Mouse (Mus musculus): ENCODE results near the gene Igfbp3. TPM values are rescaled to one million over a fixed set of nuclear protein-coding genes. Genes with fewer than 3 reads are reported as not detected.

Igfbp3 gene
- 26.2 and 78.9 TPM in 2 replicates for polyA plus RNA-seq (2012; rRNA removed)

GRCm38 (mm10) chr11:7213501-7214341 lies at the start of gene Igfbp3:
Gene Igfbp3 (minus strand): TSS chr11:7213923.

GRCm38 (mm10) chr11:7197491-7197941 lies 16.2 kb downstream of the Igfbp3 start, which contains the start of gene Igfbp1:
Gene Igfbp1 (plus strand): TSS chr11:7197782.

GRCm38 (mm10) chr11:7188469-7188868 lies 25.3 kb downstream of the Igfbp3 start, which contains the start of gene Gm11985:
Gene Gm11985 (minus strand): TSS chr11:7188569.

Other genes with a start within 250 kb of the Igfbp3 start
- 13.9 and 14.7 TPM in 2 replicates for gene Adcy1, start 150.4 kb downstream of the Igfbp3 start, polyA plus RNA-seq (2012; rRNA removed)
- not detected in 2 replicates for gene Gm11985, start 25.4 kb downstream of the Igfbp3 start, polyA plus RNA-seq (2012; rRNA removed)
- gene Igfbp1, start 16.1 kb downstream of the Igfbp3 start, polyA plus RNA-seq (2012; rRNA removed) = 0.18 and 0.30 TPM in 2 replicates